Mouse (Mus musculus) kidney, adult 2 months (tissue): ENCODE data around the gene Tbca.

Experiments
- CTCF ChIP-seq: fragments of 200-500 bp; conservative IDR thresholded peaks from 2 replicates; pipeline ENCODE4 v1.5.1; 2011; ENCODE audit warnings: low read depth, mild to moderate bottlenecking, control low read depth, low read length, moderate library complexity, mixed read lengths; ENCODE audit not compliant: insufficient read depth, insufficient read length
- POLR2A ChIP-seq: fragments of 200-500 bp; IDR thresholded peaks from one replicate; pipeline ENCODE4 v1.6.1; 2011; ENCODE audit warnings: low read depth, low read length, control low read depth

DNA sequence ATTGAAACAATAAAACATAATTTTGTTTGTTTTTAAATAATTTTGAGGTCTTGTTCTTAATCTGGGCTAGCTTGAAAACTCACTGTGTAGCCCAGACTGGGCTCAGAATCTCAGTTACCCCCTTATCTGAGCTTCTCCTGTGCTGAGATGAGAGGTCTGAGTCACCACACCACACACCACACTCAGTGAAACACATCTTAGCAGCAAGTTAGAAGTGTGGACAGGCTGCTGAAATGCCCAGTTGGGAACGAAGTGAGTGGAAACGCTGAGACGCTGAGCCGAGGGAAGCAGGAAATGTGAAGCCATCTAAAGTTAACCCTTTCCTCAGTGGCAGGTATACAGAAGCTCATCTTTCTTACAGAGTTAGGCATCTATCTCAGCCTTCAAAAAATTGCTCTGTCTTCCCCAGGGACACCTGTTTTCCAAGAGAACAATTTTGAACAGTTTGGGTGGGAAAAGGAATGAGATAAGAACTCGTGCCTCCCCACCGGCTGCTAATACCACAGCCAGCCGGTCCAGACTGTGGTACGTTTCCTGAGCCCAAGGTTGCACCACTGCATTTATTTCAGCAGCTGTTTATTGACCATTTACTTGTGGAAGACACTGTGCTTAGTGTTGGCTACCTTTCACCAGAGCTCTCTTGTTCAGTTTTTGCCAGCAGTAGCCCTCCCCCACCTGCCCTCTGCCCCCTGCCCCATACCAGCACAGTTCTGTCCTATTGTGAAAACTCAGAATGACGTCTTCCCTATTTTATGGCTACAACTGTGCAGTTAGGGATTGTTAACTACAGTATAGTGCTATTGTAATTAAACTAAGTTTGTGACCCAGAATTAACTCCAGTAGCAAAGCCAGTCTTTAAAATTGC, 17.8 kb downstream of the Tbca start:
- TF ChIP-seq CTCF (no peak), POLR2A (no peak)
